Mouse (Mus musculus) cortical plate, adult 2 months (tissue): ENCODE data around the gene Mttp. TPM values are rescaled to one million over a fixed set of nuclear protein-coding genes. Genes with fewer than 3 reads are reported as not detected.

Source experiments
- H3K27ac ChIP-seq: fragments of 200-500 bp; 2 replicates; pipeline ENCODE4 v1.5.1; 2012; ENCODE audit warnings: low read length, control low read depth, inconsistent platforms; ENCODE audit not compliant: insufficient read depth
- H3K4me1 ChIP-seq: fragments of 200-500 bp; 2 replicates; pipeline ENCODE4 v1.6.1; 2011; ENCODE audit warnings: low read length; ENCODE audit not compliant: control insufficient read depth, insufficient read depth
- H3K4me3 ChIP-seq: fragments of 200-500 bp; 2 replicates; pipeline ENCODE4 v1.5.1; 2011; ENCODE audit warnings: mild to moderate bottlenecking, low read length, control low read depth; ENCODE audit not compliant: insufficient read depth
- CTCF ChIP-seq: fragments of 200-500 bp; IDR thresholded peaks from 2 replicates; pipeline ENCODE4 v1.5.1; 2011; ENCODE audit warnings: mild to moderate bottlenecking, control low read depth, low read length; ENCODE audit not compliant: insufficient read depth; ENCODE audit errors: extremely low read depth
- POLR2A ChIP-seq: fragments of 200-500 bp; IDR thresholded peaks from 2 replicates; pipeline ENCODE4 v1.6.1; 2011; ENCODE audit warnings: mild to moderate bottlenecking, low read length, control low read depth; ENCODE audit not compliant: insufficient read depth; ENCODE audit errors: extremely low read depth
- polyA plus RNA-seq: library from polyadenylated mRNA; depleted of rRNA; stranded (reverse); fragments of >200 nt; gene quantifications from 2 replicates; pipeline ENCODE4 v1.2.3, GENCODE M21; 2012

Gene Mttp
- polyA plus RNA-seq, 1 experiment, result 7.7 TPM

- H3K27ac ChIP-seq, result no peak overlapping the region
- TF ChIP-seq POLR2A (no peak), CTCF (no peak)
- H3K4me3 ChIP-seq, result no peak overlapping the region
- no peaks in the 10 kb centered on the region for H3K4me1 ChIP-seq
Observed at GRCm38 (mm10) chr3:138134528-138134927, 10.2 kb downstream of the Mttp start.

- TF ChIP-seq CTCF, result no peak
- TF ChIP-seq POLR2A, result no peak
- Histone ChIP-seq H3K27ac (no peak overlapping the region), H3K4me3 (no peak overlapping the region), H3K4me1 (no peaks in the 10 kb centered on the region)
Observed at GRCm38 (mm10) chr3:138133916-138134315, 10.9 kb downstream of the Mttp start.

DNA sequence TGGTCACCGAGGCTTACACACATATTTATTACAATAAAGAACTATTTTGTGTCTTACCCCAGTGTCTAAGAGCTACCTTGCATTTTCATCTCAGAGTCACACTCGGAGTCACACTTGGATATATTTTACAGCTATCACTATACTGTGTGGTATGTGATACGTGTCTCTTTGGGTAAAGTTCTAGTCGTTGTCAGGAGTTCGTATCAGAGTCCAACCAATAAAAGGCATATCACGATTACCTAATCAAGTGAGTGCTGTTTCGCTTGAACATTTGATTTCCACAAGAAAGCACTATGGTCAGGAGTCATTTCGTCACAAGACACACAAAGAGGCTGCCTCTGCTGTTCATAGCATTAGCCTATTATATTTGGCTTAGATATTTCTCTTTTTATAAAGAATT is 11.3 kb downstream of the Mttp start:
- Histone ChIP-seq H3K4me1 (no peaks in the 10 kb centered on the region), H3K4me3 (no peak overlapping the region), H3K27ac (no peak overlapping the region)
- TF ChIP-seq CTCF (no peak), POLR2A (no peak)

DNA sequence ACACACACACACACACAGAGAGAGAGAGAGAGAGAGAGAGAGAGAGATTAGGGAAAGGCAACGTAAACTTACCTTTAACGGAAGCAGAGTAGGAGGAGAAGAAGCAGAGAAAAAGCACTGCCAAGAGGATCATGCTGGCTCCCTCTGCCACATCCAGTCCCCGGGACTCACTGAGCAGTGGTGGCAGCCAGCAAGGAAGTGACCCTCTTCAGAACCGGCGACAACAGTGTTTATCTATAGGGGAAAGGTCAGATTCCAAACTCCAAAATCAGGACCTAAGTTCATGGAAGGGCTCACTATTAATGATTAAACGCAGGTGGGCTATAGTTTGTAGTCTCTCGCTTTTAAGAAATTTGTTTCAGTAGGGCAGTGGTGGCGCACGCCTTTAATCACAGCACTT is 13.6 kb downstream of the Mttp start:
- Histone ChIP-seq H3K27ac (no peak overlapping the region), H3K4me1 (no peaks in the 10 kb centered on the region), H3K4me3 (no peak overlapping the region)
- no peak for TF ChIP-seq POLR2A
- TF ChIP-seq CTCF, result no peak

DNA sequence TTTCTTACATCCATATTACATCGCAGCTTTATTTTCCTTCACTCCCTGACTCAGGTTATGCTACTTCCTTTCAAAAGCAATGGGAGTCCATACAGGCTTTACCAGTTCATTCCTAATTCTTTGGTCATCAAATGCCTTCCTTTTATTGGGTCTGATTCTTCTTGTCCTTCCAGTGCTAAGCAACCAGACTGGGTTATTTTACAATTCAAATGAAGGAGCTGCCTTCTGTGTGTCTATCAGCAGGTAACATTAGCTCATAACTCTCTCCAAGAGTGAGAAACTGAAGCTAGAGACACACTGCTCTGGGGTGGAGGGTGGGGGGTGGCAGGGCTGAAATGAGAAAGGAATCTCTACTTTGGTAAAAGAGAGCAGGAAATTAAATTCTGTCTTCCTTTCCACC is 14.1 kb downstream of the Mttp start:
- H3K4me3 ChIP-seq, result no peak overlapping the region
- H3K27ac ChIP-seq, result no peak overlapping the region
- no peak for TF ChIP-seq CTCF
- TF ChIP-seq POLR2A, result no peak
- H3K4me1 ChIP-seq, result no peaks in the 10 kb centered on the region

DNA sequence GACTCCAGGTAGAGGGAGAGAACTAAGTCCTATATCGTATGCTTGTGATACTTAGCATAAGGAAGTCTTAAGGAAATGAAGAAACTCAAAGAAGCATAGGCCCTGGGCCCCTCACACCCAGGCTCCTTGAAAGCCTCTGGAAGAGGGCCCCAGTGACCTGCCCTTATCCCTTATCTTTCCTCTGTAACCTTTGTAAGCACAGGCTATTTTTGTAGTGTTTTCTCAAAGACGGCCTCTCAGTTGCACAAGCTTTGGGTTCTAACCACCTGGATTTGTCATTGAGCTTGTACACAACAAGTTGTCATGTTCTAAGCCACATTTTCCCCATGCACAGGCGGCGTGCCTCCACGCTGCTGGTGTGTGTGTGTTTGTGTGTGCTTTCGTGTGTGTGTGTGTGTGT is 15.7 kb downstream of the Mttp start:
- Histone ChIP-seq H3K4me3 (no peak overlapping the region), H3K27ac (no peak overlapping the region), H3K4me1 (no peaks in the 10 kb centered on the region)
- TF ChIP-seq POLR2A (no peak), CTCF (no peak)

GRCm38 (mm10) chr3:138123842-138124241 is 20.9 kb downstream of the Mttp start:
- Histone ChIP-seq H3K4me1 (no peaks in the 10 kb centered on the region), H3K4me3 (no peak overlapping the region), H3K27ac (no peak overlapping the region)
- no peak for TF ChIP-seq POLR2A
- TF ChIP-seq CTCF, result no peak

- Histone ChIP-seq H3K4me3 (no peak overlapping the region), H3K27ac (no peak overlapping the region), H3K4me1 (no peaks in the 10 kb centered on the region)
- TF ChIP-seq CTCF, result no peak
- TF ChIP-seq POLR2A, result no peak
Observed at GRCm38 (mm10) chr3:138121461-138121860, 23.3 kb downstream of the Mttp start.

- TF ChIP-seq CTCF (no peak), POLR2A (no peak)
- no peaks in the 10 kb centered on the region for H3K4me1 ChIP-seq
- H3K27ac ChIP-seq, result no peak overlapping the region
- no peak overlapping the region for H3K4me3 ChIP-seq
Observed at GRCm38 (mm10) chr3:138119444-138120105, 25.2 kb downstream of the Mttp start.

DNA sequence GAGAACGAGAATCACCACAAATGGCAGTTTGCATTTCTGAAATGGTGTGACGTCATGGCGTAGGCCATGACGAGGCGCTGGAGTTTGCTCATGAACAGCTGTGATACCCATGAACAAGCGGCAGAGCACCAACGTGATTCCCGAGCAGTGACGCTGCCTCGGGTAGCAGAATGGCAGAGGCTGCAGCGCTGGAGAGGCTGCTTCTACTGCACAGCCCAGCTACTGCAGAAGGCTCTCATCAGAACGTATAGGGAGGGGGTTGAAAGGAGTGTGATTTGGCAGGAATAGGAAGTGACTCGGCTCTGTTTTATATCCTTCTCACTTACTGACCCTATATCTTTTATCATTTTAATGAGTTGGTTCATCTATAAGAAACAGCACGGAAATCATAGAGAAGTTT is 25.9 kb downstream of the Mttp start:
- Histone ChIP-seq H3K4me1 (no peaks in the 10 kb centered on the region), H3K4me3 (no peak overlapping the region), H3K27ac (no peak overlapping the region)
- TF ChIP-seq POLR2A (no peak), CTCF (no peak)

GRCm38 (mm10) chr3:138118392-138118791 is 26.4 kb downstream of the Mttp start:
- Histone ChIP-seq H3K27ac (no peak overlapping the region), H3K4me1 (no peaks in the 10 kb centered on the region), H3K4me3 (no peak overlapping the region)
- TF ChIP-seq CTCF (no peak), POLR2A (no peak)

DNA sequence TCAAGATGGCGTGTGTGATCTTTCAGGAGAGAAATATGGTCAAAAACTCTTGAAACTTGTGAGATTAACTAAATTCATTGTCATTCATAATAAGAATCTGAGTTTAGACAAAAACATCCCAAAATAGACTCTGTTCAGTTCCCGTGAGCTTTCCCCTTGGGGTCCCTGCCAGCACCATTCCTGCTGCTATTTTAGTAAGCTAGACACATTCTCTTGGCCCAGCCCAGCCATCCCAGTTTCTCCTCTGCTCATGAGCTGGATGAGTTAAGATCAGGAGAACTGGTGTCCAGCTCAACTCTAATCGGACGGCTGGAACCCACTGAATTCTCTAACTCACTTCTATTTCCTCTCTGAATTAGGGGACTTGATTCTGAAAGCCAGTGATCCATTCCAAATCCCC is 27.9 kb downstream of the Mttp start:
- no peak for TF ChIP-seq CTCF
- no peak for TF ChIP-seq POLR2A
- Histone ChIP-seq H3K4me3 (no peak overlapping the region), H3K27ac (no peak overlapping the region), H3K4me1 (no peaks in the 10 kb centered on the region)
